Mouse (Mus musculus) neural tube, embryonic 11.5 days (tissue): Measurements from ENCODE around the gene Ap4s1. TPM values are rescaled to one million over a fixed set of nuclear protein-coding genes. Genes with fewer than 3 reads are reported as not detected.
"Not testable (repeated sequence)": the region's sequence is repeated elsewhere in the genome, so short reads cannot be mapped to it uniquely, and the experiment has no call there.

Source experiments
- ATAC-seq: fragments of 200-750 bp; cut with Nextera tagmentation; 2 replicates; pipeline ENCODE4 v1.8.0; 2017; ENCODE audit warnings: moderate number of reproducible peaks, mild to moderate bottlenecking, moderate TSS enrichment, moderate library complexity; ENCODE audit not compliant: insufficient read depth, low FRiP score, low TSS enrichment
- DNase-seq: peaks from one replicate; pipeline ENCODE4 v3.0.0-alpha.2; 2015; ENCODE audit warnings: low spot score
- H3K27ac ChIP-seq: fragments of 300-500 bp; sonication (generic); 2 replicates; pipeline ENCODE4 v1.5.1; 2014; ENCODE audit warnings: low read depth, mild to moderate bottlenecking, low read length
- H3K27me3 ChIP-seq: fragments of 300-500 bp; sonication (generic); 2 replicates; pipeline ENCODE4 v1.6.1; 2014; ENCODE audit warnings: mild to moderate bottlenecking, low read length, mixed read lengths; ENCODE audit not compliant: control insufficient read depth, insufficient read depth
- H3K36me3 ChIP-seq: fragments of 300-500 bp; sonication (generic); 2 replicates; pipeline ENCODE4 v1.6.1; 2014; ENCODE audit warnings: mild to moderate bottlenecking, low read length, moderate library complexity, mixed read lengths; ENCODE audit not compliant: control insufficient read depth, insufficient read depth
- H3K4me1 ChIP-seq: fragments of 300-500 bp; sonication (generic); 2 replicates; pipeline ENCODE4 v1.6.1; 2014; ENCODE audit warnings: low read length, mixed read lengths; ENCODE audit not compliant: control insufficient read depth, insufficient read depth
- H3K4me2 ChIP-seq: fragments of 300-500 bp; sonication (generic); 2 replicates; pipeline ENCODE4 v1.6.1; 2014; ENCODE audit warnings: low read depth, mild to moderate bottlenecking, moderate library complexity
- H3K4me3 ChIP-seq: fragments of 300-500 bp; sonication (generic); 2 replicates; pipeline ENCODE4 v1.5.1; 2014; ENCODE audit warnings: low read depth, low read length
- H3K9ac ChIP-seq: fragments of 300-500 bp; sonication (generic); 2 replicates; pipeline ENCODE4 v1.6.1; 2014; ENCODE audit warnings: mild to moderate bottlenecking, low read length
- H3K9me3 ChIP-seq: fragments of 300-500 bp; sonication (generic); 2 replicates; pipeline ENCODE4 v1.6.1; 2016; ENCODE audit warnings: low read length; ENCODE audit not compliant: control insufficient read depth
- WGBS: fragments of 180-500 bp; shearing (Covaris S2); extraction: QIAGEN DNeasy Blood & Tissue Kit; methylation state at CpG from one replicate; pipeline ENCODE4 v1.1.7; 2014; 5-methylcytosine and 5-hydroxymethylcytosine counted together
- polyA plus RNA-seq: library from polyadenylated mRNA; unstranded; fragments of >200 nt; fragmentation: Nextera tagmentation; extraction: Ambion mirVana; gene quantifications from 2 replicates; pipeline ENCODE4 v1.2.1, GENCODE M21; 2014

Gene Ap4s1
- polyA plus RNA-seq: 44.2 and 50.1 TPM in 2 replicates

DNA sequence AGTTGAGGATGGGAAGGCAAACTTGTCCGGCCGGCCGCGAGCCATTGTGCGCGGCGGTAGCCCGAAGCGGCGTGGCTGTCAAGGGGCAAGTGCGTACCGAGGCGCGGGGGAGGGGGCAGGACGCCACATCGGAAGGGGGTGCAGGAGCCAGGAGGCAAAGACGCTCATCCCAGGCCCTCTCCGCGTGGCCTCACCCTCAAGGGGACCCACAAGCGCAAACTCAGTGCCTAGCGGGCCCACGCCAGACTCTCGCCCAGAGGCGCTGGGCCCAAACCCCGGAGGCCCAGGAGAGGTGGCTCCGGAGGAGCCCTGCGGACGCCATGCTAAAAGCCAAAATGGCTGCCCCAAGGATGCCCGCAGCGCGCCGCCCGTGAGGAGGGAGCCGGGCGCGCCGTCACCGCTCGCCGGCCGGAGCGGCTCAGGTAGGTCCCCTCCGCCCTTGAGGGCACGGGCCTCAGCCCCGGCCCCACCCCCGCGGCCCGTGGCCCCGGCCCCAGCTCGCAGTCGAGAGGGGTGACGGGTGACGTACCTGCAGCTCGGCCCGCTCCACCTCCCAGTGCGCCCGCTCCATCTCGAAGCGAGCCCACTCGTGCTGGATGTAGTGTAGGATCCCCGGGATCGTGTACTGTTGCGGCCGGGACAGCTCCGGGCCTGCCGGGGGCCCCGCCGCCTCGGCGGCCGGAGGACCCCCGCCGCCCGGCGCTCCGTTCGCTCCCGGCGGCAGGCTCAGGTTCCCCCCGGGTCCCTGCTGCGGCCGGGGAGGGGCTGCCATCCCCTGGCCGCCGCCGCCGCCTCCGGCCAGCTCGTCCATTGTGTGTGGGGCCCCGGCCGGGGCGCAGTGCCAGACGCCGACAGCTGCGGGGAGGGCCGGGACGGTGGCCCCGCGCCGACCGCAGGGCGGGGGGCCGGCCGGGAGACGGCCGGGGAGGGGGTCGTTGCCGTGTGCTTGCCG is at the start of gene Ap4s1:
TSS of gene Ap4s1 (plus strand) at position 141 of the 952 bp plus-strand sequence.
- under 1% methylated on average over 64 of the region's 108 CpGs for WGBS
- H3K27ac ChIP-seq: peak within 1 kb of the TSS; percentile 100
- peak; percentile 83 for DNase-seq
- ATAC-seq: peak; percentile 86
- no peaks in the 10 kb centered on the region; the same call in 1 of the 2 replicates for H3K4me1 ChIP-seq
- H3K4me2 ChIP-seq: peak within 1 kb of the TSS; percentile 78
- H3K27me3 ChIP-seq: no peaks in the 10 kb centered on the region
- no peaks in the 10 kb centered on the region for H3K36me3 ChIP-seq
- H3K9me3 ChIP-seq: no peaks in the 10 kb centered on the region
- H3K4me3 ChIP-seq: peak within 1 kb of the TSS; percentile 98
- peak within 1 kb of the TSS; percentile 99 for H3K9ac ChIP-seq

DNA sequence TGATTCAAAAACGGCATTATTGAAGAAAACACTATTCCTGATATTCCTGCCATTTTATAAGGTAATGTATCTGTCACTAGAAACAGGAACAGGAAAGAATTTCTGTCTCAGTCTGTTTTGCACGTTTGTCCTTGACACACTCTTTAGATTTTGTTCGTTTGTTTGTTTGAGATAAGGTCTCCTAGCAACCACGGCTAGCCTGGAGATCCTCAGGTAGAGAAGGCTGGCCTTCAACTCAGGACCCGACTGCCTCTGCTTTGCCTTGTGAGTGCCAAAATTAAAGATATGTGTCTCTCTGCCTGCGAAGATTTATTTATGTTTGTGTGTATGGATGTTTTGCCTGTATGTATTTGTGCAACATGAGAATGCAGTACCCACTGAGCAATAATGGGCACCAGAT is 49.0 kb upstream of the Ap4s1 start:
- WGBS: 77% methylated on average over 6 of the region's 6 CpGs
- no peak overlapping the region for H3K9ac ChIP-seq

DNA sequence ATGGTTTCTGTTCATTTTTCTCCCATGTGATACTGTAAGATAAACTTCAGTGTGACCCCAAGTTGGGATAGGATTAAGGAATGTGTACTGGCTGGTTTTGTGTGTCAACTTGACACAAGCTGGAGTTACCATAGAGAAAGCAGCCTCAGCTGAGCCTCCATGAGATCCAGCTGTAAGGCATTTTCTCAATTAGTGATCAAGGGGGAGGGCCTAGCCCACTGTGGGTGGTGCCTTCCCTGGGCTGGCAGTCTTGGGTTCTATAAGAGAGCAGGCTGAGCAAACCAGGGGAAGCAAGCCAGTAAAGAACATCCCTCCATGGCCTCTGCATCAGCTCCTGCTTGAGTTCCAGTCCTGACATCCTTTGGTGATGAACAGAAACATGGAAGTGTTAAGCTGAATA is 41.4 kb upstream of the Ap4s1 start:
- H3K4me2 ChIP-seq, H3K36me3 ChIP-seq, H3K9me3 ChIP-seq, H3K9ac ChIP-seq, H3K27me3 ChIP-seq, H3K27ac ChIP-seq, DNase-seq, ATAC-seq, H3K4me1 ChIP-seq, H3K4me3 ChIP-seq: not testable (repeated sequence)

More for the DNA sequence above, 49.0 kb upstream of the Ap4s1 start:
- DNase-seq (no peak), ATAC-seq (no peak)
- Histone ChIP-seq H3K9me3 (no peaks in the 10 kb centered on the region), H3K4me3 (no peak overlapping the region), H3K4me1 (no peaks in the 10 kb centered on the region), H3K4me2 (no peak overlapping the region), H3K36me3 (0 out of 2 replicates have a peak, but pooled peaks cover 2% of the 10 kb centered on the region), H3K27ac (no peak overlapping the region), H3K27me3 (no peaks in the 10 kb centered on the region)

DNA sequence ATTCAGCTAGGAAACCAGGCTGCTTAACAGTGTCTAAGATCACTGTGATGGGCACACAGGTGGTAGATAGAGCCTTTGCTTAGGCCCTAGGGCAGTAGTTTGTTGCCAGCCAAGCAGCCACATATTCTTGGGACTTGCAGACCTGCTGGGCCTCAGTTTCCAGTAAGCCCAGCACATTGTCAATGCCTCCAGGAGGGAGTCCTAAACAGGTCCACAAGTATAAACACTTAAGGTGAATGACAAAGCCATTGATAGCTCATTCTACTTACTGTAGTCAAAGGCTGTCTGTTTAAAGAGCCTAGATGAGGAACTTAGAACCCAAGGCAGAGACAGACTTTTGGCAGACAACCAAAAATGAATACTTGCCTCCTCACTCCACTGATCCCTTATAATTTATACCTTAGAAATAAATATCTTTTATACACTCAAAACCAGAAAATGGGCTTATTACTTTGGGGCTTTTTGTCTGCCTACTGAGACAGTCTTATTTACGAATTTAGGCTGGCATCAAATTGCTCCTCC is 34.8 kb upstream of the Ap4s1 start:
- DNase-seq: no peak
- Histone ChIP-seq H3K4me2 (no peak overlapping the region), H3K36me3 (no peaks in the 10 kb centered on the region), H3K4me3 (no peak overlapping the region), H3K9ac (no peak overlapping the region), H3K27me3 (no peaks in the 10 kb centered on the region), H3K4me1 (no peaks in the 10 kb centered on the region), H3K27ac (no peak overlapping the region), H3K9me3 (no peaks in the 10 kb centered on the region)
- 90% methylated on average over 1 of the region's 1 CpGs for WGBS
- no peak for ATAC-seq

DNA sequence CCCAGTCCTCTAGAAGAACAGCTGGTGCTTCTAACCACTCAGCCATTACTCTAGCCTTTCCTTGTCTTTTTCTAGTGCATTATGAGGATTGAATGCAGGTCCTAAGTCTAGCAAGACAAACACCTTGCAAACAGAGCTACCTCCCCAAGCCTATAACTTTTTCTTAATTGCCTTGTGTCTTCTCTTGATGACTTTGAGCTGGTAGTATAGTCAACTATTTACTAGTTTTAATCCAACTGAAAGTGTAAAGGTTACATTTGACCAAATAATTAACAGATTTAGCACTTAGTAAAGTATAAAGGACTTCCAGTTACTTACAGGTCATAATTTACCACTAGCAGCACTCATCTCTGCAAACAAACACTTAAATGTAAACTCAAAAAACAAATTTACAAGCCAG is 27.8 kb upstream of the Ap4s1 start:
- Histone ChIP-seq H3K4me2 (no peak overlapping the region), H3K4me1 (no peaks in the 10 kb centered on the region), H3K36me3 (no peaks in the 10 kb centered on the region), H3K9ac (no peak overlapping the region), H3K27ac (no peak overlapping the region), H3K27me3 (no peaks in the 10 kb centered on the region), H3K4me3 (no peak overlapping the region), H3K9me3 (no peaks in the 10 kb centered on the region)
- DNase-seq (no peak), ATAC-seq (no peak)

DNA sequence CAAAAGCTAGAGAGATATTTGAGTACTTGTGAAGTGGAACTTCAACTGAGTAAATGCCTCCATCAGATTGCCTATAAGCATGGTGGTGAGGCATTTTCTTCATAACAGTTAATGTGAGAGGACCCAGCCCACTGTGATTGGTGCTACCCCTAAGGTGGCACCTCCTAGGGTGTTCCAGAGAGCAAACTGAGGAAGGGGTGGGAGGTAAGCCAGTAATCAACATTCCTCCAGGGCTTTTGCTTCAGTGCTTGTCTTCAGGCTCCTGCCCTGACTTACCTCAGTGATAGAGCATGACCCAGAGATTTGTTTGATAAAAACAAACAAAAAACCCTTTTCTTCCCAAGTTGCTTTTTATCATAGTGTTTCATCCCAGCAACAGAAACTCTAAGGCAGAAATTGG is 26.9 kb upstream of the Ap4s1 start:
- Histone ChIP-seq H3K36me3 (no peaks in the 10 kb centered on the region), H3K4me2 (no peak overlapping the region), H3K4me3 (no peak overlapping the region), H3K4me1 (no peaks in the 10 kb centered on the region), H3K9me3 (no peaks in the 10 kb centered on the region), H3K9ac (no peak overlapping the region), H3K27ac (no peak overlapping the region), H3K27me3 (no peaks in the 10 kb centered on the region)
- DNase-seq (no peak), ATAC-seq (no peak)

DNA sequence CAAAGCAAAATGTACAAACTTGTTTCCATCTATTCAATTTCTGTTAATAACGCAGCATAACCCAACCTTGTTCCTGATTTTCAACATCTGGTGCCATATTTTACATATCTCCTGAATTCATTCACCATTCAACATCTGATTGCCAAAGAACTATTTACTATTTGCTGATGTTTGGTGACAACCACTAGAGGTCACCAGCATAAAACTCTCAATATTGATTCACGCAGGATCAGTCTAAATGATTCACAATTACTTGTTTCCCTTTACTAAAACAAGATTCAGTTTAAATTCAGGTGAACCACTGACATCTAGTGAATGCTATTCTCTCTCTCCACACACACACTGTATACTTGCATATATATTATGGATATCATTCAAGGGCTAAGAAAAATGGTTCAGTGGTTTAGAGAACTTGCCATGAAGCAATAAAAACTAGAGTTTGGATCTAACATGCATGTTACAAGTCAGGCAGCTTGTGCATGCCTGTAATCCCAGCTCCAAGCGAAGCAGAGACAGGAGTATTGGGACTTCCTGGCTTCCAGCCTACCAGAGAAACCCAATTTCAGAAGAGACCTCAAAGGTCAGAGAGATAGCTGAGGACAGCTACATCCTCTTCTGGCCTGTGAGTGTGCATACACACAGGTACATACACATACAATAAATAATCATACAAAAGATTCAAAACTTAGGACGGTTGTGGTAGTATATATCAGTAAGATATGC is 24.0 kb upstream of the Ap4s1 start:
- Histone ChIP-seq H3K36me3 (no peaks in the 10 kb centered on the region), H3K4me3 (no peak overlapping the region), H3K27ac (no peak overlapping the region), H3K4me1 (no peaks in the 10 kb centered on the region), H3K27me3 (no peaks in the 10 kb centered on the region), H3K9ac (no peak overlapping the region), H3K4me2 (no peak overlapping the region), H3K9me3 (no peaks in the 10 kb centered on the region)
- no peak for ATAC-seq
- DNase-seq: no peak
- 86% methylated on average over 4 of the region's 4 CpGs for WGBS

DNA sequence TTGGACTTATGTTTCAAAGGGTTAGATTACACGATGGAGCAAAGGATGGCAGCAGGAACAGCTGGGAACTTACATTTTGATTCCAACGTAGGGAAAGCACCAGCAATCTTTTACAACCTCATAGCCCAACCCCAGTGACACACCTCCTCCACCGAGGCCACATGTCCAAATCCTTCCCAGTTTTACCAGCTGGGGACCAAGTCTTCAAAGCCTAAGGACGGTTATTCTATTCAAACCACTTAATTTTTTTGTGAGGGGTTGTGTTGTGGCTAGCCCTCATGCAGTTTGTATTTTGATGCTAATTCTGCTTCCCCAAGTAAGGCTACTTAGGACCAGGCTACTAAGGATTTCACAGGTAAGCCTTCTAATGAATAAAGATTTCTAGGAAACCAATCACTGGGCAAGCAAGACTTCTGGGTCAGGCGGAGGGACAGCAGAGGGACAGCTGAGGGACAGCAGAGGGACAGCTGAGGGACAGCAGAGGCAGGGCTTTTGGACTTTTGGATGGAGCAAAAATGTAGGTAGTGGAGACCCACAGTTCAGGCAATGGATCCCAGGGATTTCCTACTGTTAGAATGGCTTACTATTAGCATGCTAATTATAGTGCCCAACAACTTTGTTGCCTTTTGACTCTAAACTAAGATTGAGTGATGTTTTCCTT is 19.5 kb upstream of the Ap4s1 start:
- Histone ChIP-seq H3K9me3 (no peaks in the 10 kb centered on the region), H3K4me1 (no peaks in the 10 kb centered on the region), H3K27me3 (no peaks in the 10 kb centered on the region), H3K9ac (no peak overlapping the region), H3K4me3 (no peak overlapping the region), H3K4me2 (no peak overlapping the region), H3K36me3 (no peaks in the 10 kb centered on the region), H3K27ac (no peak overlapping the region)
- no peak for DNase-seq
- no peak for ATAC-seq
- 17% methylated on average over 5 of the region's 5 CpGs for WGBS
